Mouse (Mus musculus) cortical plate, adult 2 months (tissue): ENCODE measurements around the gene Homer1.

Experiments
- CTCF ChIP-seq: fragments of 200-500 bp; IDR thresholded peaks from 2 replicates; pipeline ENCODE4 v1.5.1; 2011; ENCODE audit warnings: mild to moderate bottlenecking, control low read depth, low read length; ENCODE audit not compliant: insufficient read depth; ENCODE audit errors: extremely low read depth
- POLR2A ChIP-seq: fragments of 200-500 bp; IDR thresholded peaks from 2 replicates; pipeline ENCODE4 v1.6.1; 2011; ENCODE audit warnings: mild to moderate bottlenecking, low read length, control low read depth; ENCODE audit not compliant: insufficient read depth; ENCODE audit errors: extremely low read depth

- TF ChIP-seq POLR2A (no peak), CTCF (no peak)
These were observed 3.6 kb downstream of the Homer1 start for GRCm38 (mm10) chr13:93302846-93303562.
